Mouse (Mus musculus) kidney, adult 11 months (tissue): Measurements from ENCODE around the gene Slc9a6.

Experiments used
- DNase-seq: peaks from one replicate; pipeline ENCODE4 v3.0.0; 2022

Slc9a6 gene

DNA sequence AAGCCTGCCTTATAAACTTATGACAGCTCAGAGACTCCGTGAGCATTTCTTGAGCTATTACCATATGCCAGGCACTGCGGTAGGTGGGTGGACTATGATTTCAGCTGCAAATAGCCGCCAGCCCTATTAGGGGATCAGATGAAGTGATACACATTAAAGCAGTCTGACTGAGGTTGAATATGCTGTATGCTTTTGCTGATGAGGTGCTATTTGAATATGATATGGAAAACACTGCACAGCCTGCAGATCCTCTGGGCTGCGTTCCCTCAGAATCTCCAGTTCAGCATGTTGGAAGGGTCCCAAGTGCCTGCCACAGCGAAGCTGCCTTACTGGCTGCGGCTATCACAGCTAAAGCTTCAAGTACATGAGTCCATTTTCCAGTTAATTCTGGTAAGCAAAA, 57.7 kb downstream of the Slc9a6 start:
- DNase-seq = peak; percentile 14

DNA sequence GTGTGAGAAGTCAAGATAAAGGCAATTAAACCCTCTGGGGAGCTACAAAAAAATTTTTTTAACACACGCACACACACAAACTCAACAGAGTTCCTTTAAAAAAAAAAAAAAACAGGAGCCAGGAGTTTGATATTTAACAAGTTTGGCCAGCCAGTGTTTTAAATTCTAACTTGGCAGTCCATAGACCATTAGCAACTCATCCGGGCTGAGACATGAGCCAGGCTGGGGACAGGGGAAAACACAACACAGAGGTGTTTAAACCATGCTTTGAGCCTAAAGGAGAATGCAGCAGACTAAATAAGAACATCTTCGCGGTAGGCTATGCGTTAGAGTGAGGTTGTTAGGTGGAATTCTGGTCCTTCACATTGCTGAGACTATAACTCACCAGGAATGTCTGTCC, 58.5 kb downstream of the Slc9a6 start:
- DNase-seq = peak; percentile 49

DNA sequence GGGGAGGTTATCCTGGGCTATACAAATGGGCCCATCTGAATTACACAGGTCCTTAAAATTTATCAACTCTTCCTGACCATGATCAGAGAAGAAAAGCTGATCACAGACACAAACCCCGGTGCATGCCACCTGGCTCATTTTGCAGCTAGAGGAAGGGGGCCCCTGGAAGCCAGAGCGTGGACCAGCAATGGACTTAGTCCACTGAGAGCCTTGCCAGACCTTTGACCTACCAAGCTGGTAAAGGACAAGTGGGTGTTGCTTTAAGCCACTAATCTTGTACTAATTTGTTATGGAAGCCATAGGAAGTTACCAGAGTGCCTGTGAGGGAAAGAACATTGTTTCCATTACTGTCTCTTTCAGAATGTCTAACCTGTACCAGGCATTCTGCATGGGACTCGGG, 58.9 kb downstream of the Slc9a6 start:
- DNase-seq = peak; percentile 52

DNA sequence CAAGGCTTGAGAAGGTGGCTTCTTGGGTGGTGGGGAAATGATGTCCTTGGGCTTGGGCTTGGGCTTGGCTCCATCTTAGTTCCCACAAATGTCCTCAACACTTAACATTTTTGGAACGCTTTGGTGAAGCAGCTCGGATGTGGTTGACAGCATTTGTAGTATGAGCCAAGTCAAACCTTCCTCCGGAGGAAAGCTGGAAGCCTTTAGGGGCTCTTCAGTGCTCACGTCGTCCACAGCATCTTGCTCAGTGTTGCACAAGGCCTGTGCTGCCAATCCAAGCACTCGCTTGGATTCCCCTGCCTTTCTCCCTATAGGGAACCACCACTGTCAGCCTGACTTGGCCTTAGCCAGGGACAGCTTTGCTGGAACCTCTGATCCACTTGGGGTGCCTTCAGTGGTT, 66.0 kb downstream of the Slc9a6 start:
- DNase-seq = no peak

DNA sequence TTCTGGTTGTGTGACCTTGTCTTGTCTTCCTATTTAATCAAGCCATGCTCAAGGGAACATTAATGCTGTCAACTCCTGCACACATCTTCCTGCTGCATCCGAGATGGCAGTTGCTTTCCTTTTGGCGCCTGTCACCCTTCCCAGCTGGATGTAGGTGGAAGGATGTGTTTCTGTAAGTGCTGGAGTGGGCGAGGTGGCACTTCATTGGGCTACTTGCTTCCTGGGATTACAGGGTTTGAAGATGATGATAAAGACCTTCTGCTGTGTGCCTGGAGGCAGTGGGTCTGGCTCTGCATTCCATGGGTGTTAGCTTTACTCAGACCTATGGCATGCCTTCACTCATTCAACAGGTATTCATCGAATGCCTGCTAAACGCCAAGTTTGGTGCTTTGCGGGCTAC, 68.2 kb downstream of the Slc9a6 start:
- no peak for DNase-seq

DNA sequence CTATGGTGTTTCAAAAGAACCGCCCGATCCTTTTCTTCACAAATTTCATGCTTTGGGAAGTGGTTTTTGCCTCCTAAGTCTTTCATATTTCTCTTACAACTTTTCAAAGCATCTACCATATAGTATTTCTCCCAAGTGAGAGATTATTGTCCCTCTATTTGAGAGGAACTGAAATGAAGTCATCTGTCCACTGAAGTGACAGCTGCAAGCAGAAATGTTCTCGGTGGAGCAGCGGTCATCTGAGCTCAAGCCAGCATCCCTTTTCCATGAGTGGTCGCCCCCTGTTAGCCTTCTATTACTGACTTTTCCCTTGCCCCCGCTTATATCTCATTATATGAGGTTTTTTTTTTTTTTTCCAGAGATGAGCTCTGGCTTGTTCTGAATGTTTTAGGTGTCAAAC, 69.5 kb downstream of the Slc9a6 start:
- DNase-seq = no peak

DNA sequence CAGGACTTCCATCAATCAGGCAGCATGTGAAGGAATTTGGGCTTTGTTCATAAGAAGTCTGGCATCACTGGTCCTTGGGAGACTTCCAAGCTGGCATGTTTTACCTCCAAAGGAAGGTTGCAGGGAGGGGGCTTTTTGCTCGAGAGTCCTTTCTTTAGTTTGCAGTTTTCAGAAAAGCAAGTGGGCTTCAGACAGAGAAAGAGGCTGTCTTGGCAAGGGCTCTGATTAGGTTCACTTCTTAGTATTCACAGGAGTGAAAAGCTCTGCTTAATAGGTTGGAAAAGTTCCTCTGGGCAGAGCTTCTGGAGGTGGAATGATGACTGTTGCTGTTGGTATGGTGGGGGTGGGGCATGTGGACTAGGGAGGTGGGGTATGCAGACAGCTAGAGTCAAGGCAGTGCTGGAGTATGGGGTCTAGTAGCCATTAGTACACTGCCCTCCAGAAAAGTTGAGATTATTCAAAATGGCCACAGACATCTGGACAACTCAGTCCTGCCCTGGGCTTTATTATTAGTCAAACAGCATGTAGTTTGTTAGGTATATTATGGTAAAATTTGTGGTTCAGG, 72.7 kb downstream of the Slc9a6 start:
- DNase-seq = no peak

DNA sequence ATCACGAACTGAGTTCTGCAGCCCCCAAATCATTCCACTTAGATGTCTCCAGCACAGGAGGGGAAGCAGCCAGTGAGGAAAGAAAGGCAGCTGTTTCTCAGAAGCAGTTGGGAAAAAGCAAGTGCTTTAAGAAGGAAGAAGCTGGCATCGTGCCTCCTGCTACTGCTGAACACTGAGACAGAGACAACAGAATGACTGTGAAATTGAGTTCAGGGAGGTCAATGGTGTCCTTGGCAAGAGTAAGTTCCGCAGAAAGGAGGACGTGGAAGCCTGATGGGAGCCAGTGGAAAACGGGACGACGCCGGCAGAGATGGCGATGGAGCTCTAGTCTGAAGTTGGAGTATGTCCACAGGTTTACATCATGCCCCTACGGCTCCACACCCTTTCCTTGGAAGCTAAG, 74.0 kb downstream of the Slc9a6 start:
- peak; percentile 17 for DNase-seq

DNA sequence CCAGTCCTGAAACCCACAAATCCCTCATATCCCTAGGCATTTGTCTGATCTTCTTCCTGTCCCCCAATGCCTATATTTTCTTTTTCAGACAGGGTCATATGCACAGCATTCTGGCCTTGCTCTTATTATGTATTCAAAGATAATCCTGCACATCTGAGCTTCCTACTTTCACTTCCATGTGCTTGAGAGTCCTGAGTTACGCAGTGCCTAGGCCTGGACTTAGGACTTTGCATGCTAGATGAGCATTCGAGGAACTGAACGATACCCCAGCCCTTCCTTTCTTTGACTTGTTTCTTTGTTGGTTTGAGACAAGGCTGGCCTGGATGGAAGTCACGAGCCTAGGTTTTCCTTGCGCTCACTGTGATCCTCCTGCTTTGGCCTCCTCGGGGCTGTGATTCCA, 83.0 kb downstream of the Slc9a6 start:
- DNase-seq = no peak

DNA sequence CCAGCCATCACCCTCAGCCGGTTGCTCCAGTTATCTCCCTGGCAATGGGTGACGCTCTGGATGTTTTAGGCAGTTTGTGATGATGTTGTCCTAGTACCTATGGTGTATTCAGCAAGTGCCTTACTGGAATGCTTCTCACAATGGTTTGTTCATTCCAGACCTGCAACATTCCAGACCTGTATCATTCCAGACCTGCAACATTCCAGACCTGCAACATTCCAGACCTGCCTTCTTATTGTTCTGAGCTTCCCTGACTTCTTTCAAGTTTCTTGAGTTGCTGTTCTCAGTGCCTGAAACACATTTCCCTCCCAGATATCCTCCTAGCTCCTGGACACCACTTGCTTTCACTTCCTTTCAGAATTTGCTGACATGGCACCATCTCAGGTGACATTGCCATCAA, 85.0 kb downstream of the Slc9a6 start:
- DNase-seq = no peak

DNA sequence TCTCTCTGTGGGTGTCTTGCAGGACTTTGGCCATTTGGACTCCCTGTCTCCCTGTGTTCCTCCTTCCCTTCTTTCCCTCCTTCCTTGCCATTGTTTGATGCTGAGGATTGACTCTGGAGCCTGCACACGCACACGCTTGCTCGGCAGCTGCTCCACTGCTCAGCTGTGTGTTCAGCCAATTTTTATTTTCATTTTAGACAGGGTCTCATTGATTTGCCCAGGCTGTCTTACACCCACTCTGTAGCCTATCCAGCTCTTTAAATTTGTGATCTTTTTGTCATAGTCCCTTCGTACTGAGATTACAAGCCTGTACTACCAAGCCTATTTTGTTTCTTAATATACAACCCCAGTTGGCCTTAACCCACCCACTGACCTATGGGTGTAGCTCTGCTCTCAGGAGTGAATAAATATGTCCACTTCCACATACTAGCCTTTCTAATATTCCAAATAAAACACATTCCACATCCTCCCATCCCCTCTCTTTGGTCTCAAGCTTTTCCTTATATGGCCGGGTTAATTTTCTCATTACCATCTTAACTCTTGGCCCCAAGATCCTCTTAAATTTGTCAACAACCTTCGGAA, 87.7 kb downstream of the Slc9a6 start:
- DNase-seq = no peak

DNA sequence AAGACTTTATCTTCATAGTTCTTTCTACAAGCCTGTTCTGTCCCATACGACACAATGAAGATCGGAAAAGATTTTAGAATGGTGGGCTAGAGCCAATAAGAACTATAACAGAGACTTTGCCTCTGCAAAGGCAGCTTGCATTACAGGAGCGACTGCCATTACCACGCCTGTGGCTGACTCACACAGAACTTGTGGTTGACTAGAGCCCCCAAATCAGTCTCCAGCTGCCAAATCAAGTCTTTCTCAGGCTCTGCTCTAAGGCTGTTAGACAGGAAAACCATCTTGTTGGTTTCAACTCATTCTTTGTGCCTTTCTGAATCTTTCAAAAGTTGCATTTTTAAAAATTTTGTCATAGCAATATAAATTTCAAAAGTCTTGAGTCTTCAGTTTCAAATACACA, 88.3 kb downstream of the Slc9a6 start:
- no peak for DNase-seq

DNA sequence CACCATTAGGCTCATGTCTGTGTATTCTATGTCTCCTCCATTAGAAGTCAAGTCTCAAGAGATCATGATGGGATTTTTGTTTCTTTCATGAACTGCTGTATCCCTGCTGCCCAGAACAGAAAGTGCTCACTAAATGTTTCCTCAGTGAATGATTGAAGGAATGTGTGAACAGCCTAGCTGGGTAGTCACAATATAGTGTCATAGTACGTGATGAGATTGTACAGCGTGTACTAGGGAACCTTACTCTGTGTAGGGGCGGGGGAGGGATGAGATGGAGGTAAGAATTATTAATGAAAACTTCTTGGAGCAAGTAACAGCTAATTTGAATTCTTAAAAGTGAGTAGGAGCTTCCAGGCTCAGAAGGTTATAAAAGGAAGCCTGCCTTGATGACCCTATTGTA, 91.7 kb downstream of the Slc9a6 start:
- DNase-seq = no peak

DNA sequence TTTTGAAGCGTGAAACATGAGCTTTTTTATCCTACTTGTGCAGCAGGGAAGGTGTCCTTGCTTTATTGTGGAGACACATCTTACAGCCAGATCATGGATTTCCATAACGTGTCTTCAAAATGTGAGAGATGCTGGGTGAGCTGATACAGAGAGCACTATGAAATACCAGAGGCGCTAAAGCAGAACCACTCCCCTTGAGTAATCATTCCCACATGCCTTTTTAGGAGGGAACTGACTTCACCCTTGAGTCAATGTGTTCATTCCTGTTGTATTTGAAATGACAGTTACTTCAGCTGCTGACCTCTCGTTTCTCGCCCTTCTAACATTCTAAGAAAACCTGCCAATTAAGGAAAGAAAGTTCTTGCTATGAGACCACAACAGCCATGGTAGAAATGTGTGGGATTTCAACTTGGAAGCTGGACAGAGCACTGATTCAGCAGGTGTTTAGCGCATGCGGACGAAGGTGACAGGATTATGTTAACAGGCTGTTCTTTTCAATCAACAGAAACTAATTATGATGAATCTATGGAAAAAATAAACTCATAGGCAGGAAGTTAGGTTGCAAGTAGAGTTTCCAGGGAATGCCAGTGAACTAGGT, 94.5 kb downstream of the Slc9a6 start:
- DNase-seq = no peak

DNA sequence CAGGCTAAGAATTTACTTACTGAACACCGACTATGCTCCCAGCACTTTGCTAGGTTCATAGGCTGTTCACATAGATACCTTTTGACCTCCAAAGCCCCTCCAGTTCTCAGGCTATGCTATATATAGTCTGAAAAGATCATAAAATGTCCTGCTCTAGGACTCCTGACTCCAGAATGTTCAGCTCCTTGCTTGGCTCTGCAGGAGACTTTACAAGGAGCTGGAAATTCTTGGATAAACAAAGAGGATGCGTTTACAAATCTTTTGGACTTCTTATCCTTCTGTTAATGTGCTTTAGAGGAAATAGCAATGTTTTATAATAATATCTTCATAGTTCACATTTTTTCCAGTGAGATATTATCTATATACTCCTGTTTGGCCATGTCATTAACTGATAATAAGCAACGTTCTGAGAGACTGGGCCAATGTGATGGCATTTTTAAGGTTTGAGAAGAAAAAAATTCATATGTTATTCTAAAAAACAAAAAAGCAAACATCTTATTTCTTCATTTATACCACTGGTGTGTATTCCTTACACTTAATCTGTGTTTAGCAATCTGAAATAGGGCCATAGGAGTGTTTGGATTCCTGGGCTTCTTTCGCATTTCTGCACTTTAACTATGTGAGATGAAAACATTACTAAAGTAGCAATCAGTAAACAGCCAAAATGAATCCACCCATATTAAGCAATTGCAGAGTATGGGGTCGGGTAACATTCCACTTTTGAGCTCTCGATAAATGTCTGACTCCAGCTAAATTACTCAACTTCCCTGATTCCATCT, 99.2 kb downstream of the Slc9a6 start:
- DNase-seq = no peak

DNA sequence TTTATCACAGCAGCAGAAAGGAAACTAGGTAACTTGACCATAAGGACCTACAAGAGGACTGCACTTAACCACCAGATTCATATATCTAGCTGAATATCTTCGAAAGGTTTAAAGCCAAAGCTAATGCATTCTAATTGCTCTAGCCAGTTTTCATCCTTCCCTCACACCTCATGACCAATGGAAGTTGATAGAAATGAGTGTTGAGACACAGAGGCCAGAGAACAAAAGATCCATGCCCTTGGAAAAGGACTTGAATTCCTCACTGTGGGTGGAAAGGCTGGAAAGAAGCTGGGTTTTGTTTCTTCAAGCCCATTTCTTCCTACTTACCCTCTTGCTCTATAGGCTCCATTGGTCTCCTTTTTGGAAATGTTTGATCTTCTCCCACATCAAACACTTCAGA, 101.0 kb downstream of the Slc9a6 start:
- no peak for DNase-seq

DNA sequence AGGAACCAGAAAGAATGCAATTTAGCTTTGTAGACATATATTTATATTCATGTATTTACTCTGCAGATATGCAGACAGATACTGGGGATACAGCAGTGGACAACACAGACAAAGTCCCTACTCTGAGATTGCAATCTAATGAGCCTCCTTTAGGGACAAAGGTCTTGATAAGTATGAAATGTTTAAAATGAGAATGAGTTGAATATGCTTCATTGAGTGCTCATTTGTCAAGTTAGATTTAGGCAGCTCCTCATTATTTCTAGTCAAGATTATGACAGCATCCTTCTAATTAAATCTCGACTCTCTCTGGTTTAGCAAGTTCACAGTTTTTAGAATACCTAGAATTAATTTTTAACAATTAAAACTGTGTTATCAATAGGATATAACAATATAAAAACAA, 103.1 kb downstream of the Slc9a6 start:
- DNase-seq = no peak
